Mouse (Mus musculus) Patski (cell line): ENCODE measurements around the gene Pcmtd2. TPM values are rescaled to one million over a fixed set of nuclear protein-coding genes. Genes with fewer than 3 reads are reported as not detected.

Source experiments
- ATAC-seq: fragments of 100-300 bp; one replicate; pipeline ENCODE4 v1.8.0; 2021
- CTCF ChIA-PET: fragments of 350-600 bp; sonication (Branson Sonifier 250); formaldehyde crosslinking; loops from one replicate; lab custom pipeline; 2022; ENCODE audit warnings: inconsistent platforms; lab: Charles Lee
- POLR2A ChIA-PET: fragments of 350-600 bp; sonication (Branson Sonifier 250); formaldehyde crosslinking; loops from one replicate; lab custom pipeline; 2022; ENCODE audit warnings: antibody characterized with exemption, inconsistent platforms; lab: Charles Lee
- DNase-seq: peaks from one replicate; pipeline ENCODE4 v3.0.0-alpha.2; 2011; ENCODE audit warnings: low read depth, low spot score
- H3K27me3 ChIP-seq: fragments of 371-371 bp; one replicate; pipeline ENCODE4 v1.5.1; 2021
- CTCF ChIP-seq: fragments of 100-300 bp; IDR thresholded peaks from one replicate; pipeline ENCODE4 v1.5.1; 2021
- in situ Hi-C: fragments of 300-500 bp; cut with MboI; formaldehyde crosslinking; loops from 3 replicates; pipeline ENCODE4 v1.11.1; 2018; ENCODE audit warnings: low pct_unique_long_range_greater_than_20kb, mixed read lengths
- polyA plus RNA-seq: library from polyadenylated mRNA; unstranded; gene quantifications from one replicate; pipeline ENCODE4 v1.2.3, GENCODE M21; 2021

The Pcmtd2 gene
- polyA plus RNA-seq, 1 experiment from 2014 or later: 63.3 TPM

GRCm38 (mm10) chr2:181863791-181864535 lies 26.3 kb downstream of the Pcmtd2 start, which contains the start of gene Polr3k:
TSS of gene Polr3k (plus strand) at chr2:181864337.
- no peak for TF ChIP-seq CTCF
- no peaks in the 10 kb centered on the region for H3K27me3 ChIP-seq
- DNase-seq: peak; percentile 79
- ChIA-PET CTCF (interaction anchor here (0.8 to 1.0 kb wide), 2 partner anchors 12 to 183 kb away, joined by 3 read pairs; no protein-coding TSS in a partner anchor), POLR2A (interaction anchor here (0.6 kb wide), 2 partner anchors 12 to 960 kb away, joined by 4 to 7 read pairs; no protein-coding TSS in a partner anchor)
- ATAC-seq: peak; percentile 100
- in situ Hi-C loops: loop anchor here (10.0 kb wide), 1 partner anchor 89 kb away; no protein-coding TSS in a partner anchor

DNA sequence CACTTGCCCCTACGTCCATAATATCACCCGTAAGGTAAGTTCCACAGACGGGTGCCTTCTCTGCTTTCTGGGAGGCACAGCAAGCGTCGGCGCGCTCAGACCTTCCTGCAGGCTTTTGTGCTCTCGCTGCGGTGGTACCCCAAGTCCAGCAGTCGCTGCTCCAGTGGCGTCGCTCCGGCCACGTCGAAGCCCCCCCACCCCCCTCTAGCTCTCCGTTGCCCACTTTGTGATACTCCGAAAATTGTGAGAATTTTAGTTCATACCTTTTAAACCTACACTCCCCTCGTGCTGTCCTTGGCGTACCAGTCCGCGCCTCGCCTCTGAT lies 26.8 kb downstream of the Pcmtd2 start:
- H3K27me3 ChIP-seq: no peaks in the 10 kb centered on the region
- no peak for TF ChIP-seq CTCF
- ATAC-seq (peak; percentile 26), DNase-seq (no peak)
- POLR2A ChIA-PET: interaction anchor here (0.6 kb wide), 1 partner anchor 12 kb away, joined by 4 read pairs; no protein-coding TSS in a partner anchor
- CTCF ChIA-PET: interaction anchor here (0.8 kb wide), 1 partner anchor 183 kb away, joined by 3 read pairs; no protein-coding TSS in a partner anchor
- in situ Hi-C loops: loop anchor here (10.0 kb wide), 1 partner anchor 90 kb away; no protein-coding TSS in a partner anchor

GRCm38 (mm10) chr2:181866931-181867330 lies 29.3 kb downstream of the Pcmtd2 start:
- DNase-seq: peak; percentile 22
- POLR2A ChIA-PET: no interaction called here
- peak; percentile 82 for TF ChIP-seq CTCF
- CTCF ChIA-PET: interaction anchor here (0.8 to 2.1 kb wide), 14 partner anchors 15 to 188 kb away, joined by 3 to 11 read pairs (median 4); no protein-coding TSS in a partner anchor
- no peaks in the 10 kb centered on the region for H3K27me3 ChIP-seq
- in situ Hi-C loops: loop anchor here (5.0 to 10.0 kb wide), 2 partner anchors 92 to 145 kb away; no protein-coding TSS in a partner anchor
- no peak for ATAC-seq

DNA sequence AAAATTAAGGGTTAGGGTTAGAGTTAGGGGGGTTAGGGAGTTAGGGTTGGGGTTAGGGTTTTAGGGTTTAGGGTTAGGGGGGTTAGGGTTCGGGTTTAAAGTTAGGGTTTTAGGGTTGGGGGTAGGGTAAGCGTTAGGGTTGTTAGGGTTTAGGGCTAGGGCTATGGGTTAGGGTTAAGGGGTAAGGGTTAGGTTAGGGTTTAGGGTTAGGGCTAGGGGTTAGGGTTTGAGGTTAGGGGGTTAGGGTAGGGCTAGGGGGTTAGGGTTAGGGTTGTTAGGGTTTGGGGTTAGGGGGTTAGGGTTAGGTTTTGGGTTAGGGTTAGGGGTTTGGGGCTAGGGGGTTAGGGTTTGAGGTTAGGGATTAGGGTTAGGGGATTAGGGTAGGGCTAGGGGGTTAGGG lies 33.4 kb downstream of the Pcmtd2 start:
- no peak for ATAC-seq
- no peak for TF ChIP-seq CTCF
- in situ Hi-C loops: no loop called here
- H3K27me3 ChIP-seq: no peaks in the 10 kb centered on the region
- ChIA-PET POLR2A (no interaction called here), CTCF (no interaction called here)
- no peak for DNase-seq

DNA sequence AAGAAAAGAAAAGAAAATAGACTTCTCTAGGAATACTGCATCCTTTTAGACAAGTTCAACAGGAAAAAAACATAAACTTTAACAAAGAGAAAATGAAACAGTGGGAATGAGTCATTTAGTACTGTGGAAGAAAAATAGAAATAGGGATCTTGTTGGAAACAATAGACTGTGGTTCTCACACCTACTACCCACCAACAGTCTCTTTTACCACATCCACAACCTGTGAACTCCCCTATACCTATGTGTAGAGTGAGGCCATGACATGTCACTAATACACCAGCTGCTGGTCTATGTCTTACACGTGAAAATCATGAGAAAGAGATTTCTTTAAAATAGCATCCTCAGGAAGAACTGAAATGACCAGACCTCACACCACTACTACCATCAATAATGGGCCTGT lies 41.2 kb downstream of the Pcmtd2 start:
- no peaks in the 10 kb centered on the region for H3K27me3 ChIP-seq
- DNase-seq: no peak
- CTCF ChIA-PET: no interaction called here
- in situ Hi-C loops: no loop called here
- no peak for ATAC-seq
- TF ChIP-seq CTCF: no peak
- POLR2A ChIA-PET: no interaction called here

GRCm38 (mm10) chr2:181883022-181883749 lies 45.5 kb downstream of the Pcmtd2 start:
- ATAC-seq (no peak), DNase-seq (no peak)
- no peaks in the 10 kb centered on the region for H3K27me3 ChIP-seq
- in situ Hi-C loops: no loop called here
- POLR2A ChIA-PET: no interaction called here
- TF ChIP-seq CTCF: no peak
- CTCF ChIA-PET: no interaction called here

Other genes starting within 250 kb of the Pcmtd2 start
- 77.4 TPM for gene Prpf6, start 246.0 kb upstream of the Pcmtd2 start, polyA plus RNA-seq
- gene Zfp512b, start 245.1 kb upstream of the Pcmtd2 start, polyA plus RNA-seq: 63.1 TPM
- 22.4 TPM for gene Samd10, start 238.6 kb upstream of the Pcmtd2 start, polyA plus RNA-seq
- 0.15 TPM for gene Gm29797, start 180.8 kb upstream of the Pcmtd2 start, polyA plus RNA-seq
- 0.04 TPM for gene Sox18, start 166.2 kb upstream of the Pcmtd2 start, polyA plus RNA-seq
- gene Tcea2, start 157.5 kb upstream of the Pcmtd2 start, polyA plus RNA-seq: 22.9 TPM
- gene Rgs19, start 143.9 kb upstream of the Pcmtd2 start, polyA plus RNA-seq: 42.4 TPM
- not detected for gene Lkaaear1, start 139.4 kb upstream of the Pcmtd2 start, polyA plus RNA-seq
- not detected for gene Oprl1, start 122.8 kb upstream of the Pcmtd2 start, polyA plus RNA-seq
- gene Myt1, start 74.5 kb upstream of the Pcmtd2 start, polyA plus RNA-seq: not detected
- 24.3 TPM for gene Polr3k, start 26.5 kb downstream of the Pcmtd2 start, polyA plus RNA-seq
- not detected for gene Gm14496, start 153.3 kb downstream of the Pcmtd2 start, polyA plus RNA-seq